Mouse (Mus musculus): ENCODE data around the gene Atp2b4. TPM values are rescaled to one million over a fixed set of nuclear protein-coding genes. Genes with fewer than 3 reads are reported as not detected.
"Not testable (repeated sequence)": the region's sequence is repeated elsewhere in the genome, so short reads cannot be mapped to it uniquely, and the experiment has no call there.

Gene Atp2b4
- polyA plus RNA-seq, 1 experiment from 2014 or later, result 8.2 TPM

GRCm38 (mm10) chr1:133711376-133711775, 89.5 kb downstream of the Atp2b4 start:
- H3K9me3 ChIP-seq (ENCODE audit: low read length), result no peaks in the 10 kb centered on the region
- no peak overlapping the region for H3K4me2 ChIP-seq (replicated peaks; ENCODE audit: low read depth, low read length)
- H3K27ac ChIP-seq (ENCODE audit: low read length), result no peak overlapping the region
- peaks cover 30% of the 10 kb centered on the region for H3K4me1 ChIP-seq (ENCODE audit: insufficient read depth, low read length)
- H3K4me3 ChIP-seq (ENCODE audit: low read length), result no peak overlapping the region
- 0 out of 2 replicates have a peak, but pooled peaks cover 3% of the 10 kb centered on the region for H3K36me3 ChIP-seq (ENCODE audit: insufficient read depth, low read length)
- no peak overlapping the region for H3K9ac ChIP-seq (replicated peaks; ENCODE audit: low read length)
- no peak for ATAC-seq (ENCODE audit: low FRiP score, low TSS enrichment)
- no peaks in the 10 kb centered on the region for H3K27me3 ChIP-seq (ENCODE audit: insufficient read depth, low read length)
- 48% methylated on average over 6 of the region's 6 CpGs for WGBS

DNA sequence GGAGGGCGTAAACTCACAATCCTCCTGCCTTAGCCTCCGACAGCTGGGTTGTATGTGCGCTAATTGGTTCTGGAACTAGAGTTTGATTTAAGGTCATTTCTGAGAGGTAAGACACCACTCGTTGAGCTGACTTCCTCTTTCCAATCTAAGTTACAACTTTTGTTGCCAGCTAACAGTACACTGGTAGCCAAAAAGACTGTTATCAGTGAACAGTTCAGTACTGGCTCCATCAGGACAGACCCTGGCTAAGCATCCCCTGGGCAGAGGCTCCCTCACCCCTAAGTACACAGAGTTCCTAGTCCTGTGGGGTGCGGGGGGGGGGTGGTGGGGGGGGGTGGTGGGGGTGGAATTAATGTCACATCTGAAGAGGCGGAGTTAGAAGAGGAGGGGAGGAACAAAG, 89.9 kb downstream of the Atp2b4 start:
- Histone ChIP-seq H3K4me2 (replicated peaks; ENCODE audit: low read depth, low read length) (no peak overlapping the region), H3K36me3 (ENCODE audit: insufficient read depth, low read length) (0 out of 2 replicates have a peak, but pooled peaks cover 7% of the 10 kb centered on the region), H3K9me3 (ENCODE audit: low read length) (no peaks in the 10 kb centered on the region), H3K27ac (ENCODE audit: low read length) (no peak overlapping the region), H3K9ac (replicated peaks; ENCODE audit: low read length) (no peak overlapping the region), H3K4me3 (ENCODE audit: low read length) (no peak overlapping the region), H3K4me1 (ENCODE audit: insufficient read depth, low read length) (peaks cover 30% of the 10 kb centered on the region), H3K27me3 (ENCODE audit: insufficient read depth, low read length) (no peaks in the 10 kb centered on the region)
- 55% methylated on average over 6 of the region's 6 CpGs for WGBS
- ATAC-seq (ENCODE audit: low FRiP score, low TSS enrichment), result no peak

- H3K4me3 ChIP-seq (ENCODE audit: low read length), result no peak overlapping the region
These were observed 91.5 kb downstream of the Atp2b4 start for GRCm38 (mm10) chr1:133709292-133709691.

GRCm38 (mm10) chr1:133701824-133702223, 99.0 kb downstream of the Atp2b4 start:
- ATAC-seq (ENCODE audit: low FRiP score, low TSS enrichment); H3K4me3 ChIP-seq (ENCODE audit: low read length); H3K36me3 ChIP-seq (ENCODE audit: insufficient read depth, low read length); H3K4me2 ChIP-seq (replicated peaks; ENCODE audit: low read depth, low read length); H3K4me1 ChIP-seq (ENCODE audit: insufficient read depth, low read length); H3K9me3 ChIP-seq (ENCODE audit: low read length); H3K9ac ChIP-seq (replicated peaks; ENCODE audit: low read length); H3K27me3 ChIP-seq (ENCODE audit: insufficient read depth, low read length); H3K27ac ChIP-seq (ENCODE audit: low read length): not testable (repeated sequence)
- 31% methylated on average over 1 of the region's 2 CpGs for WGBS

More at GRCm38 (mm10) chr1:133709292-133709691, 91.5 kb downstream of the Atp2b4 start:
- 72% methylated on average over 3 of the region's 3 CpGs for WGBS
- ATAC-seq (ENCODE audit: low FRiP score, low TSS enrichment), result no peak
- peaks cover 30% of the 10 kb centered on the region for H3K4me1 ChIP-seq (ENCODE audit: insufficient read depth, low read length)
- no peak overlapping the region for H3K9ac ChIP-seq (replicated peaks; ENCODE audit: low read length)
- H3K36me3 ChIP-seq (ENCODE audit: insufficient read depth, low read length), result 0 out of 2 replicates have a peak, but pooled peaks cover 7% of the 10 kb centered on the region
- no peaks in the 10 kb centered on the region for H3K27me3 ChIP-seq (ENCODE audit: insufficient read depth, low read length)
- no peak overlapping the region for H3K4me2 ChIP-seq (replicated peaks; ENCODE audit: low read depth, low read length)
- H3K27ac ChIP-seq (ENCODE audit: low read length), result no peak overlapping the region
- H3K9me3 ChIP-seq (ENCODE audit: low read length), result no peaks in the 10 kb centered on the region

DNA sequence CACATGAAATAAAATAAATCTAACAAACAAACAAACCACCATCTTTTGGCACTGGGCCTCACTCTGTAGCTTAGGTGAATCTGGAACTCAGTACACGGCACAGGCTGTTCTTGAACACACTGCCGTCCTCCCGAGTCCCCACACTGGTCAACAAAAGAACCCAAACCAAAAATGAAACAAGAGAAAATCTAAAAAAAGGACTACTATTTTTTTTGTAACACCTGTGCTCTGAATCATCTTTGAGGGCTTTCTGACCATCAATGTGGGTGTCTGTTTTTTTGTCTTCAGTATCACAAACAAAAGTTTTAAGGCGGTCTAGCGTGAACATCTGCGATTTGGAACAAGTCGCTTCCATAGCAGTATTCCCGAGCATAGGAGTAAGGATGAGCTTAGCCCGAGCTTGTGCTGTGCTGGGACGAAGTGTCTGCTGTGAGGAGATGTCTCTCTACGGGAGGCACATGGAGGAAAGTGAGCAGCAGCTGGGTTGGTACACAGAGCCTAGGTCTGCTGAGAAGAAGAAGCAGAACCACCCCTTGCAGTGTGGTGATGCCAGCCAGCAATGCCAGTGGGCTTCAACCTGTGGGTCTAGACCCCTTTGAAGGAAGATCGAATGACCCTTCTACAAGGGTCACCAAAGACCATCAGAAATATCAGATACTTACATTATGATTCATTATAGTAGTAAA, 102.8 kb downstream of the Atp2b4 start:
- Histone ChIP-seq H3K4me1 (ENCODE audit: insufficient read depth, low read length) (peaks cover 29% of the 10 kb centered on the region), H3K4me3 (ENCODE audit: low read length) (no peak overlapping the region), H3K4me2 (replicated peaks; ENCODE audit: low read depth, low read length) (no peak overlapping the region), H3K9me3 (ENCODE audit: low read length) (no peaks in the 10 kb centered on the region), H3K9ac (replicated peaks; ENCODE audit: low read length) (no peak overlapping the region), H3K27me3 (ENCODE audit: insufficient read depth, low read length) (no peaks in the 10 kb centered on the region), H3K36me3 (ENCODE audit: insufficient read depth, low read length) (no peaks in the 10 kb centered on the region), H3K27ac (ENCODE audit: low read length) (no peak overlapping the region)
- ATAC-seq (ENCODE audit: low FRiP score, low TSS enrichment), result no peak
- 96% methylated on average over 12 of the region's 12 CpGs for WGBS

GRCm38 (mm10) chr1:133695901-133696300, 104.9 kb downstream of the Atp2b4 start:
- Histone ChIP-seq H3K9me3 (ENCODE audit: low read length) (no peaks in the 10 kb centered on the region), H3K36me3 (ENCODE audit: insufficient read depth, low read length) (no peaks in the 10 kb centered on the region), H3K4me2 (replicated peaks; ENCODE audit: low read depth, low read length) (no peak overlapping the region), H3K4me3 (ENCODE audit: low read length) (no peak overlapping the region), H3K27ac (ENCODE audit: low read length) (peak overlapping the region; percentile 87), H3K9ac (replicated peaks; ENCODE audit: low read length) (no peak overlapping the region), H3K27me3 (ENCODE audit: insufficient read depth, low read length) (no peaks in the 10 kb centered on the region), H3K4me1 (ENCODE audit: insufficient read depth, low read length) (peaks cover 34% of the 10 kb centered on the region)
- WGBS, result 17% methylated on average over 7 of the region's 7 CpGs
- peak; percentile 60 for ATAC-seq (ENCODE audit: low FRiP score, low TSS enrichment)

- Histone ChIP-seq H3K27me3 (ENCODE audit: insufficient read depth, low read length) (no peaks in the 10 kb centered on the region), H3K4me1 (ENCODE audit: insufficient read depth, low read length) (peaks cover 39% of the 10 kb centered on the region), H3K4me3 (ENCODE audit: low read length) (no peak overlapping the region), H3K36me3 (ENCODE audit: insufficient read depth, low read length) (no peaks in the 10 kb centered on the region), H3K9ac (replicated peaks; ENCODE audit: low read length) (no peak overlapping the region), H3K9me3 (ENCODE audit: low read length) (no peaks in the 10 kb centered on the region), H3K27ac (ENCODE audit: low read length) (peak overlapping the region; percentile 5; the same call in 1 of the 2 replicates), H3K4me2 (replicated peaks; ENCODE audit: low read depth, low read length) (no peak overlapping the region)
- WGBS, result 85% methylated on average over 1 of the region's 1 CpGs
- peak; percentile 12; the same call in 1 of the 2 replicates for ATAC-seq (ENCODE audit: low FRiP score, low TSS enrichment)
These were observed 106.0 kb downstream of the Atp2b4 start for GRCm38 (mm10) chr1:133694876-133695275.

DNA sequence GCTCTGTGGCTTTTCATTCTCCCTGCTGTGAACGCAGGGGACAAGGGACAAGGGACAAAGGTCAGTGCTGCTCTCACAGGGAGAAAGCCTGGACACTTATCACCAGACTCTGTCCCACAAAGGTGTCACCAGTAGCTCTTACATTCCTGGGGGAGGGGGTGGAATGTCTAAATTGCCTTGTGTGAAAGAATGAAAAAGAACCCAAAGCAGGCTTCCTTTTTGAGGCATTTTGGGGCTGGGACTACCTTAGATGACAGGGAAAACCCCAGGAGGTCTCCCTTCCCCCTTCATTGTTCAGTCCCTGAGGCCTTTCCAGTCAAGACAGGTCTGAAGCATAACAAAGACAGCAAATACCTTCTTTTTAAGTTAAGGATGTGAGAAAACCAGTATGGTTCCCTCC, 106.5 kb downstream of the Atp2b4 start:
- peak overlapping the region; percentile 5; the same call in 1 of the 2 replicates for H3K27ac ChIP-seq (ENCODE audit: low read length)
- no peaks in the 10 kb centered on the region for H3K27me3 ChIP-seq (ENCODE audit: insufficient read depth, low read length)
- ATAC-seq (ENCODE audit: low FRiP score, low TSS enrichment), result no peak
- no peak overlapping the region for H3K4me2 ChIP-seq (replicated peaks; ENCODE audit: low read depth, low read length)
- no peak overlapping the region for H3K4me3 ChIP-seq (ENCODE audit: low read length)
- no peaks in the 10 kb centered on the region for H3K9me3 ChIP-seq (ENCODE audit: low read length)
- no peaks in the 10 kb centered on the region for H3K36me3 ChIP-seq (ENCODE audit: insufficient read depth, low read length)
- H3K9ac ChIP-seq (replicated peaks; ENCODE audit: low read length), result no peak overlapping the region
- 12% methylated on average over 1 of the region's 1 CpGs for WGBS
- peaks cover 43% of the 10 kb centered on the region for H3K4me1 ChIP-seq (ENCODE audit: insufficient read depth, low read length)

DNA sequence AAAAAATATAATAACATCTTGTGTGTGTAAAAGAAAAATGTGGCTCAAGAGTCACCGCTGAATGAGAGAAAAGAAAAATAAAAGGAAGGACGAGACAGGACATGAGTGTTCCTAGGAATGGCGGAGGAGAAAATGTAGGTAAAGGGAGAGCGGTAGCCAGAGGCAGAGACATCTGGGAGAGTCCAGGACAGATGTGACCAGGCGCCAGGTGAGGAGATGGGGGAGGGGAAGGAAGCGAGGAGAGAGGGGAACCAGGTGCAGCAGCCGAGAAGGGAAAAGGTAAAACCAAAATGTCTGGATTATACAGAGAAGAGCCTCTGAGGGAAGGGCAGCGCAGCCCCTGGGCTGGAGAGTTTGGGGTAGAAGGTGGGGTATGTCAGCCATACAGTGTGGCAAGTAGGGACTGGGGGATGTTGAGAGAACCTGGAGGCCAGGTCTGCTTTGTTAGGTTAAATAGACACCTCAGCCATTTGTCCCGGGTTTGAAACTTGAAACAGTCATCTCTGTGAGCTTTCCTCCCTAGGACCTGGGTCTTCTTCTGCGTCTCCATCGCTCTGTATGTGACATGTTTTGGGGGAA, 107.2 kb downstream of the Atp2b4 start:
- Histone ChIP-seq H3K36me3 (ENCODE audit: insufficient read depth, low read length) (no peaks in the 10 kb centered on the region), H3K27ac (ENCODE audit: low read length) (no peak overlapping the region), H3K9ac (replicated peaks; ENCODE audit: low read length) (no peak overlapping the region), H3K4me2 (replicated peaks; ENCODE audit: low read depth, low read length) (no peak overlapping the region), H3K9me3 (ENCODE audit: low read length) (no peaks in the 10 kb centered on the region), H3K27me3 (ENCODE audit: insufficient read depth, low read length) (no peaks in the 10 kb centered on the region), H3K4me1 (ENCODE audit: insufficient read depth, low read length) (peaks cover 43% of the 10 kb centered on the region), H3K4me3 (ENCODE audit: low read length) (no peak overlapping the region)
- WGBS, result 75% methylated on average over 11 of the region's 11 CpGs
- no peak for ATAC-seq (ENCODE audit: low FRiP score, low TSS enrichment)

DNA sequence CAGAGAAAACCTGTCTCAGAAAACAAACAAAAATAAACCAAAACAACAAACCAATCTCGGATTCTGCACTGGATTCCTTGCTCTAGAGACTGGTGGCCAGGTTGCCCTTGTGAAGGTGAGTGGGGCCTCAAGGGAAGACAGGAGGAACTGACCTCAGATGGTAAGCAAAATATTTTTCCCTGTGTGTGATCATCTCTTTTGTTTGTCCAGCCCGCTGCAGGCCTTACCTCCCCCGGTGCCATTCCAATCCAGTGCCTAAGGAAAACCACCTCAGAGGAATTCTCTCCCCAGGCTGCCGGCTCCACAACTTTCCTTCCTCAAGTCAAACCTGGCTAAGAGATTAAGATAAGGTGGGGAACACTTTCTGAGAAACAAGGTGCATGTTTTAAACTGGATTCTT, 108.6 kb downstream of the Atp2b4 start:
- no peaks in the 10 kb centered on the region for H3K36me3 ChIP-seq (ENCODE audit: insufficient read depth, low read length)
- H3K27me3 ChIP-seq (ENCODE audit: insufficient read depth, low read length), result no peaks in the 10 kb centered on the region
- 28% methylated on average over 4 of the region's 4 CpGs for WGBS
- no peak overlapping the region for H3K4me2 ChIP-seq (replicated peaks; ENCODE audit: low read depth, low read length)
- no peak for ATAC-seq (ENCODE audit: low FRiP score, low TSS enrichment)
- H3K9me3 ChIP-seq (ENCODE audit: low read length), result no peaks in the 10 kb centered on the region
- H3K4me1 ChIP-seq (ENCODE audit: insufficient read depth, low read length), result peaks cover 46% of the 10 kb centered on the region
- no peak overlapping the region for H3K4me3 ChIP-seq (ENCODE audit: low read length)
- peak overlapping the region; percentile 36; the same call in 1 of the 2 replicates for H3K27ac ChIP-seq (ENCODE audit: low read length)
- no peak overlapping the region for H3K9ac ChIP-seq (replicated peaks; ENCODE audit: low read length)
